Mouse (Mus musculus): ENCODE results near the gene Ube2g2. TPM values are rescaled to one million over a fixed set of nuclear protein-coding genes. Genes with fewer than 3 reads are reported as not detected.
"Not testable (repeated sequence)": the region's sequence is repeated elsewhere in the genome, so short reads cannot be mapped to it uniquely, and the experiment has no call there.

Gene Ube2g2
- total and polyA plus RNA-seq, 3 experiments, result 28.7 to 59.4 (median 40.8) TPM

- dilution Hi-C loops (cut with MboI; ENCODE audit: extremely low pct_ligation_motif_present, extremely low pct_unique_long_range_greater_than_20kb, low sequenced_read_pairs), result no loop called here
- no peak for DNase-seq (ENCODE audit: extremely low read depth)
- Histone ChIP-seq H3K27ac (ENCODE audit: insufficient read depth, low read depth) (no peak within 1 kb of the TSS), H3K79me2 (replicated peaks; ENCODE audit: control insufficient read depth, extremely low read depth, insufficient read depth, poor library complexity, severe bottlenecking) (no peaks in the 10 kb centered on the region), H3K4me3 (replicated peaks in 1 of 3; ENCODE audit: low read depth in 2 of 3, low read length in 2 of 3, poor library complexity in 1 of 3) (no peak within 1 kb of the TSS), H3K27me3 (replicated peaks) (peaks cover 37% of the 10 kb centered on the region), H3K9me3 (replicated peaks; ENCODE audit: low read length) (no peaks in the 10 kb centered on the region), H3K36me3 (replicated peaks in 1 of 2; ENCODE audit: control insufficient read depth in 1 of 2, insufficient read depth in 1 of 2, low read length in 1 of 2) (no peaks in the 10 kb centered on the region), H3K4me2 (ENCODE audit: insufficient read depth, low read depth, poor library complexity, severe bottlenecking) (no peak within 1 kb of the TSS), H3K4me1 (ENCODE audit: control insufficient read depth in 1 of 2, insufficient read depth in 2 of 2) (peaks cover 5 to 42% of the 10 kb centered on the region in 2 experiments), H3K9ac (ENCODE audit: insufficient read depth, low read depth) (no peak within 1 kb of the TSS)
- TF ChIP-seq ZKSCAN1 (IDR thresholded peaks at IDR 0.05; ENCODE audit: borderline replicate concordance, low read depth, low read length), result no peak
- no peak for TF ChIP-seq HCFC1 (IDR thresholded peaks at IDR 0.05; ENCODE audit: low read depth, low read length)
- TF ChIP-seq TCF12 (IDR thresholded peaks at IDR 0.05; ENCODE audit: low read depth, low read length), result no peak
- TF ChIP-seq RAD21 (IDR thresholded peaks at IDR 0.05; ENCODE audit: low read depth, low read length), result no peak
- TF ChIP-seq E2F4 (IDR thresholded peaks at IDR 0.05; ENCODE audit: insufficient replicate concordance, low read depth, low read length), result no peak
- no peak for TF ChIP-seq MXI1 (IDR thresholded peaks at IDR 0.05; ENCODE audit: low read depth, low read length)
- no peak for TF ChIP-seq MEF2A (IDR thresholded peaks at IDR 0.05; ENCODE audit: borderline replicate concordance, low read depth, low read length)
- no peak for TF ChIP-seq RCOR1 (conservative IDR thresholded peaks at IDR 0.05; ENCODE audit: low read depth, low read length)
- no peak for TF ChIP-seq CTCF (conservative IDR thresholded peaks at IDR 0.05 in 1 of 2, IDR thresholded peaks at IDR 0.05 in 1 of 2; ENCODE audit: low read depth in 2 of 2, low read length in 2 of 2)
- TF ChIP-seq USF1 (IDR thresholded peaks at IDR 0.05; ENCODE audit: low read depth, low read length), result no peak
- no peak for TF ChIP-seq TBP (conservative IDR thresholded peaks at IDR 0.05; ENCODE audit: low read depth, low read length)
- no peak for TF ChIP-seq CHD1 (IDR thresholded peaks at IDR 0.05; ENCODE audit: low read depth, low read length)
- TF ChIP-seq PAX5 (IDR thresholded peaks at IDR 0.05; ENCODE audit: low read length), result no peak
- no peak for TF ChIP-seq ZNF384 (IDR thresholded peaks at IDR 0.05; ENCODE audit: low read depth, low read length)
- in situ Hi-C loops (cut with MboI; ENCODE audit: low pct_ligation_motif_present, low pct_unique_long_range_greater_than_20kb, low sequenced_read_pairs), result no loop called here
Measured at GRCm38 (mm10) chr10:77685895-77686664, 64.0 kb downstream of the Ube2g2 start, which contains the start of gene Tspear. TSS of gene Tspear (plus strand) at chr10:77686569.

- DNase-seq (ENCODE audit: extremely low read depth), result no peak
- no peaks in the 10 kb centered on the region for H3K79me2 ChIP-seq (replicated peaks; ENCODE audit: control insufficient read depth, extremely low read depth, insufficient read depth, poor library complexity, severe bottlenecking)
- H3K4me2 ChIP-seq (ENCODE audit: insufficient read depth, low read depth, poor library complexity, severe bottlenecking), result no peak overlapping the region
- no peaks in the 10 kb centered on the region for H3K9me3 ChIP-seq (replicated peaks; ENCODE audit: low read length)
- H3K36me3 ChIP-seq (replicated peaks in 1 of 2; ENCODE audit: control insufficient read depth in 1 of 2, insufficient read depth in 1 of 2, low read length in 1 of 2), result no peaks in the 10 kb centered on the region
- in situ Hi-C loops (cut with MboI; ENCODE audit: low pct_ligation_motif_present, low pct_unique_long_range_greater_than_20kb, low sequenced_read_pairs) (no loop called here), dilution Hi-C loops (cut with MboI; ENCODE audit: extremely low pct_ligation_motif_present, extremely low pct_unique_long_range_greater_than_20kb, low sequenced_read_pairs) (no loop called here)
- TF ChIP-seq CTCF (conservative IDR thresholded peaks at IDR 0.05 in 1 of 2, IDR thresholded peaks at IDR 0.05 in 1 of 2; ENCODE audit: low read depth in 2 of 2, low read length in 2 of 2), result no peak
- H3K9ac ChIP-seq (ENCODE audit: insufficient read depth, low read depth), result no peak overlapping the region
- H3K27ac ChIP-seq (ENCODE audit: insufficient read depth, low read depth), result no peak overlapping the region
- peaks cover 47% of the 10 kb centered on the region for H3K27me3 ChIP-seq (replicated peaks)
- peaks cover 5 to 39% of the 10 kb centered on the region in 2 experiments for H3K4me1 ChIP-seq (ENCODE audit: control insufficient read depth in 1 of 2, insufficient read depth in 2 of 2)
- no peak overlapping the region for H3K4me3 ChIP-seq (replicated peaks in 1 of 3; ENCODE audit: low read depth in 2 of 3, low read length in 2 of 3, poor library complexity in 1 of 3)
Measured at GRCm38 (mm10) chr10:77687021-77687420, 64.9 kb downstream of the Ube2g2 start.

- H3K4me2 ChIP-seq (ENCODE audit: insufficient read depth, low read depth, poor library complexity, severe bottlenecking); H3K9me3 ChIP-seq (replicated peaks; ENCODE audit: low read length); H3K79me2 ChIP-seq (replicated peaks; ENCODE audit: control insufficient read depth, extremely low read depth, insufficient read depth, poor library complexity, severe bottlenecking); dilution Hi-C loops (cut with MboI; ENCODE audit: extremely low pct_ligation_motif_present, extremely low pct_unique_long_range_greater_than_20kb, low sequenced_read_pairs); H3K9ac ChIP-seq (ENCODE audit: insufficient read depth, low read depth); in situ Hi-C loops (cut with MboI; ENCODE audit: low pct_ligation_motif_present, low pct_unique_long_range_greater_than_20kb, low sequenced_read_pairs); H3K27ac ChIP-seq (ENCODE audit: insufficient read depth, low read depth); DNase-seq (ENCODE audit: extremely low read depth); H3K4me3 ChIP-seq (replicated peaks in 1 of 3; ENCODE audit: low read depth in 2 of 3, low read length in 2 of 3, poor library complexity in 1 of 3); H3K36me3 ChIP-seq (replicated peaks in 1 of 2; ENCODE audit: control insufficient read depth in 1 of 2, insufficient read depth in 1 of 2, low read length in 1 of 2): not testable (repeated sequence)
- Histone ChIP-seq H3K4me1 (ENCODE audit: control insufficient read depth in 1 of 2, insufficient read depth in 2 of 2) (peaks cover 3 to 28% of the 10 kb centered on the region in 2 experiments; a peak in 3 of 4 replicates), H3K27me3 (replicated peaks) (peaks cover 55% of the 10 kb centered on the region)
Measured at GRCm38 (mm10) chr10:77690356-77690807, 68.3 kb downstream of the Ube2g2 start, which contains the start of gene Gm19402. TSS of gene Gm19402 (minus strand) at chr10:77690757.

Data from CH12.LX (cell line).